Mouse (Mus musculus) left cerebral cortex, adult 8-10 months (tissue): ENCODE data around the gene Cd300lb. TPM values are rescaled to one million over a fixed set of nuclear protein-coding genes. Genes with fewer than 3 reads are reported as not detected.
A peak's percentile ranks its signal among the peaks of the same experiment; 100 is the strongest.

ENCODE experiments used
- DNase-seq, 2 experiments: peaks; one replicate each; pipeline ENCODE4 v3.0.0; 2022; ENCODE audit warnings: low spot score in 2 of 2
- total RNA-seq, 4 experiments: library from RNA; stranded (reverse); gene quantifications; 2 replicates each; pipeline ENCODE4 v1.2.4; 2022

Gene Cd300lb
- total RNA-seq, 4 experiments from 2014 or later, result not detected

DNA sequence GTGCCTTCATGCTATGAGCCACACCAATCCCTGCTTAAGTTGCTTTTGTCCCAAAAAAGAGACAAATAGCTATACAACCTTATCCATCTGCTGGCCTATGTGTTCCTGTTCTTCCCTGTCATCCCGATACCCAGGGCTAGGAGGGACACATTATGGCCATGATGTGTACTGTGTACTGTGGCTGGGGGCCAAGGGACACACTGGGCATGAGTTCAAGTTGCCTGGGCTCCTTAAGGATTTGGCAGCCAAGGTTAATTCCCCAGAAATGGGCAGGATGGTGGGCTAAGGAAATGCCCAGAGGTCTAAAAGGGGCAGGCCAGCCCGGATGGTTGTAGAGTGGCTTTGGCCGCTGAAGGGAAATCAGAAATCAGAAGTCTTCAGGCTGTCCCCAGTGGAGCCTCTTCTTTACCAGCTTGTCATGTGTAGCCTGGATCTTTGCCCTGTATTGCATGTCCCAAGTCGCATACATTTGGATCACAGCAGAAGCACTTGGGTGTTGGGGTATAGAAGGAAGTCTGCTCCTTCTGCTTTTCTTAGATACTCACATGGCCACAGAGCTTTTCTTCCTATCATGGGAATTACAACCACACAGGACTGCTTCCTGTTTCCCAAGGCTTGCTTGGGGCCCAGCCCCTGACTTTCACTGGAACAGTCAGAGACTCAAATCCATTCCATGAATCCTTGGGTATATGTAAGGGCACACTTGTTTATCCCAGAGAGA is 49.6 kb downstream of the Cd300lb start:
- DNase-seq, result no peak

DNA sequence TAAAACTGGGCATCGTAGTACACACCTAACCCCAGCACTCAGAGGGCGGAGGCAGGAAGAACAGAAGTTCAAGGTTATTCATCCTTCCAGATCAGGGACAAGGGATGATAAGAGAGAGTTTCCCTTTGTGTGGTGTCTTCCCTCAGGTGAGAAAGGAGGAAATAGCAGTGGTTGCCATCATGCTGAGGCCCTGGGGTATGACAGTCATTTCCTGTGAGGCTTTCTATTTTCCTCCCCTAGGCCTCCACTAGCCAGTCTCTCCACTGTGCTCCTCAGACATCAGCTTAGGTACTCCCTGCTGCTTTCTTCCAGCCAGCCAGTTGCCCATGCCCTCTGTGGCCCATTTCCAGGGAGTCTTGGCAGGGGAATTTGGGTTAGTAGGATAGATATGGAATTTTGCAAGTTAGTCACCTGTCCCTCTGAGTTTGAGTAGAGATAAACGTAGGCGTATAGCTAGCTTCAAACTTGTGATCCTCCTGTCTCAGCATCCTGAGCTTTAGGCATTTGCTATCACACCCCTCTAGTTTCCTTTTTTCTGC is 50.9 kb downstream of the Cd300lb start:
- no peak for DNase-seq

DNA sequence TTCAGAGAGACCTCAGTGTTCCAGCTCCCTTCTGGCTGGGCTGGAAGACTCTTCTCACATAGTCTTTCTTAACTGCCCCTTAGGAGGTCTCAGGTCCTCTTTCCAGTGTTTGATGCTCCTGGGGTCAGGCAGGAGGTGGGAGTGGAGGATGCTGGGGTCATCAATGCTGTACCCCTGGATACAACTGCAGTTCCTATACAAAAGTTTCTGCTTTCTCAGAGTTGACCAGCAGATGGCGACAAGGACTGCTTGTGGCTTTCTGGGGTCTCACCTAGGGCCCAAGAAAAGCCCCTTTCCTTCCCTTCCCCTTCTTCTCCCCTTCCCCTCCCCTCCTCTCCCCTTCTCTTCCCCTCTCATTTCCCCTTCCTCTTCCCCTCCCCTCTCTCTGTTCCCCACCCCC is 53.6 kb downstream of the Cd300lb start:
- no peak for DNase-seq

DNA sequence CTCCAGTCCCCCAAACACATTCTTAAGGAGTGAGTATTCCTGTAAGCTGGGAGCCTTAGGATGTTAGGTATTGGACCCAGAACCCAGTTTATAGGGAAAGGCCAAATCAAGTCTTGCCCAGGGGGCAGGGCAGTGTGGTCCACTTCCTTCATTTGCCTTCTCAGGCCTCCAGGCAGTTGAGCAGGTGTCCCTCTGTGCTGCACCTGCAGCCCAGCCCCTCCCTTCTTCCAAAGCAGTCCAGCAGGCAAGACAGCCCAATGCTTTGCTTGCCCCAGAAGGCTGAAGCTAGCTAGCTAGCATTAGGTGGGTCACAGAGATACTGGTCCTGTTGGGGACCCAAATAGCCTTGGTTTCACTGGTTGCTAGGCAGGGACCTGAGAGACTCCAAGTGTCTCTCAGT is 54.0 kb downstream of the Cd300lb start:
- no peak for DNase-seq

DNA sequence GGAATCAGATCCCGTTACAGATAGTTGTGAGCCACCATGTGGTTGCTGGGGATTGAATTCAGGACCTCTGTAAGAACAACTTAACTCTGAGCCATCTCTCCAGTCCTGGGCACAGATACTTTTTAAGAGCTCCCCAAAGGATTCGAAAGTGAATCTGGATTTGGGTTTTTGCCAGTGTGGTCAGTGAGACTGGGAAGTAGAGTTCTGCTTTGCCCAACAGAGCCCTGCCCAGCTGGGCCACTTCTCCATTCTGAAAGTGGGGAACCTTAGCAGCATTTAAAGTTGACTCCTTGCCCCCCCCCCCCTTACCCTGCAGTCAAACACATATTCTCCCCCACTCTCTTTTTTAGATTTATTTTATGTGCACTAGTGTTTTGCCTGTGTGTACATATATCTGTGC is 54.5 kb downstream of the Cd300lb start:
- no peak for DNase-seq

DNA sequence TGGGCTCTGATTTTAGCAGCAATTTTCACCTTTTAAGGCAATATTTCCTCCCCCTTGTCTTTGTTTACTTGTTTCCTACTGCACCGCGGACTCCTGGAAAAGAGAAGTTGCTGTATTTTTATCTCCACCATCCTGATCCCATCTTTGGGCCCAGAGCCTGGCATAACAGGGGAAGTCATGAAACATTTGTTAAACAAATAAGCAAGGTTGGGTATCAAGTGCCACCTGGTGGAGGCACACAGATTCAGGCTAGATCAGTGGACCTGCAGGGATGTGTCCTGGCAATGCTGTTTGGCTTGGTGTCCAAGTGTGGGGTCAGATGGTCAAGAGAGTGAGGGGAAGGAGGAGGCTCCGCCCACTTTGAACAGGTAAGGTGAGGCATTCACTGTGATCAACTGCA is 57.0 kb downstream of the Cd300lb start:
- DNase-seq, result peak in 1 of 2 experiments; percentile 30

DNA sequence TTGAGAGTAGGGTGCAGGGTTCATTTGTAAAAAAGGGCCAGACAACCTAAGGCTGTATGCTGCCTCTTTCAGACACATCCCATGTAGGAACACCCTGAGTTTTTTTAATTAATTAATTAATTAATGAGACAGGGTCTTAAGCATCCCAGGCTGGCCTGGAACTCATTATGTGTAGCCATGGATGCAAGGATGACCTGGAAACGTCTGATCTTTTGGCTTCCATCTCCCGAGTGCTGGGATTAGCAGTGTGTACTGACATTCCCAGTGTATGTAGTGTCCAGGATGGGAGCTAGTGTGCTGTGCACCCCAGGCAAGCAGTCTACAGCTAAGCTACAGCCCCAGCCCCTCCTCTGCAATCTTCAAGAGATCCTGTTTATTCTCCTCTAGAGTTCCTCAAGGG is 57.6 kb downstream of the Cd300lb start:
- DNase-seq, result no peak

DNA sequence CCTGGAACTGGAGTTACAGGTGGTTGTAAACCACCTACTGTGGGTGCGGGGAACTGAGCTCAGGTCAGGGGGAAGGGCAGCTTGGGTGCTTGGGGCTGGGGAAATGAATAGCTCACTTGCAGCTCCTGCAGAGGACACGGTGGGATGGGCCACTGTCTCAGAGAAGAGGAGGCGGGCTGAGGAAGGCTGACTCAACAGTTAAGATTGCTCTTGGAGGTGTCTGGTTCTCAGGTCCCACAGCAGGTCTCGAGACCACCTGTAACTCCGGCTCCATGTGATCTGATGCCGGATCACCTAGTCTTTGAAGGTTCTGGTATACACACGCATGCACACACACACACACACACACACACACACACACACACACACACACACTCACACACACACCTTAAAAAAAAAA is 58.0 kb downstream of the Cd300lb start:
- DNase-seq, result no peak

DNA sequence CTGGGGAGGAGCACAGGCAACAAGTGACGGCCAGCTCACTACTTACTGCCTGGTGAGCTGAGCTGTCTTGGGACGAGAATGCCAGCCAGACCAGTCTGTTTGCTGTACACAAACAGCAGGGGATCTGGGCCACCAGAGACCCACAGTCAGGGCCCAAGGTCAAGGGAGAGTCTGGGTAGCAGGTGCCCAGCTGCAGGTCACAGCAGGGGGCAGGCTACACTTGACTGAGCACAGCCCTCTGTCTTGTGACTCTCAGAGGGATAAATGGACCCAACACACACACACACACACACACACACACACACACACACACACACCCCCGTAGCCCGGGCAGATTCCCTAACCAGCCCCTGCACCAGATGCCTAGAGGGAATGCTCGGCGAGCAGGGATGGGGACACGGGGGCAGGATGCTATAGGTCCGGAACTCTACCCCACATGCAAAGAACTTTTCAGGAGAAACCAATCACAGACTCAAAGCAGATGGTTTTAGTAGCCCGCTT is 58.8 kb downstream of the Cd300lb start:
- no peak for DNase-seq

DNA sequence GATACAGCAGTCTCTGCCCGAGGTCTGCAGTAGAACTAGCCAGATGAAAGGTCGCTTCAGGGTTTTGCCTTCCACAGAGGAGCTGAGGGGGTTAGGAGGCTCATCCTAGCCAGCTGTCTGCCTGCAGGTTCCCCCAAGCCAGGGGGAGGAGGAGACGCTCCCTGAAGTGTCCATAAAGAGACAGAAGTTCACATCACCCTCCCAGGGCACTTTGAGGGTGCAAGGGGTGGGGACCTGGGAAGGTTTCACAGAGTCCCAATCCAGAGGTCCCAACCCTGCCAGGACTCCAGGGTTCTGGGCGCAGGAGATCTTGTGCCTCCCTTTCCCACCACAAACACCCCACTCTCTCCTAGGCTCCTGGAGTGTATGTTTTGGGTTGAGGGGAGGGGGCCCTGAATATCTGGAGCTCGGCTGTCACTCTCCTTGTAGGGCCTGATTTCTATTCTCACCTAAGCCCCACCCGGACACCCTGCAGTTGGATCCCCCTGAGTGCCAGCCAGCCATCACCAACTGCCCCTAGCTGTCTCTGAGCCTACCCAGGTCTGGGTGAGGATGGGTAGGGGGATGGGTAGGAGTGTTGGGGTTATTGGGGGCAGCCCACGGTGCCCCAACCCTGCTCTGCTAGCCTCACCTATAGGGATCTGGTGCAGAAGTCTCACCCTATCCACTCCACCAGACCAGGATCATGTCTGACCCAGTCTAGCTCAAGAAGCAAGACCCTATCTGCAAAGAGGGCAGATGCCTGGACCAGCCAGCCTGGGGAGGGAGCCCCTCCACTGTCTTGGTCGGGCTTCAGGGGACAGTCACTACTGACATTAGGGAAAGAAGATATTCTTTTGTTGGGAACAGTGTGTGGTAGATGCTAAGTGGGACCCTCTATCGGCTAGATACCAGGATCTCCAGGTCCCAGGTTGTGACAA is 59.7 kb downstream of the Cd300lb start:
- no peak for DNase-seq

DNA sequence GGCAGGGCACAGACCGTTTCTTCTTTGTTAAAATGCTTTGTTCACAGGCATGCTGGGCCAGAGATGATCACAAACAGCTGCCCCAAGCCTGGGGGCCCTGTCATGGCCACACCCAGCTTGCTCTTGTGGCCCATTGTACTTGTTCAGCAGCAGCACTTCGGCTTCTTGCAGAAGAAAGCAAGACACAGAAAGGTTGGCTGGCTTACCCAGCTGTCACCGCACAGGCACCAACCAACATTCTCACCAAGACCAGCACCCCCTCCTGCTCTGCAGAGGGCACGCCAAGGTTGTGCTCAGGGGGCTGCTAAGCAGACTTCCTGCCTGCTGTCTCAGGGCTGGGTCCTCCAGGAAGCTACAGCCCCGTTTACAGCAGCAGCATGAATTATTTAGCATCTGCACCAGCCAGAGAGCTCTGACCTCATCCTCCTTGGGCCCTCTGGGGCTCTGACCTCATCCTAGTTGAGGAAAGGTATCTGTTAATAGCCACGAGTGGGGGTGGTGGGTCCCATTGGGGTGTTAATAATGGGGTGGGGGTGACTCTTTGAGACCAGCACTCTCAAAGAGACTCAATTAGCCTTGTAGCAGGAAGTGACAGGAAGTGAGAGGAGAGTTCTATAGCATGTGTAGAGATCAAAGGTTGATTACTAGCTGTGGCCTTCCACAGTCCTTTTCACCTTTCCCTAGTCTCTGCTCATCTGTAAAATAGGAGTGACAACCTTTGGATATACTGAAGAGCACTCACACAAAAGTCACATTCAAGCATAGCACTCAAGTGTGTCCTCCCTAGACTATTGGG is 61.0 kb downstream of the Cd300lb start:
- DNase-seq, result no peak

Other genes starting within 250 kb of the Cd300lb start
- gene Dnaic2, start 207.0 kb downstream of the Cd300lb start, total RNA-seq, result 1 to 10 TPM; 1.7 to 3.0 (median 2.5) TPM
- 1 to 10 TPM; 2.4 to 3.4 (median 3.1) TPM for gene Kif19a, start 169.0 kb downstream of the Cd300lb start, total RNA-seq
- 10 to 100 TPM; 21.5 to 28.4 (median 23.1) TPM for gene Btbd17, start 138.4 kb downstream of the Cd300lb start, total RNA-seq
- not detected for gene Gpr142, start 135.5 kb downstream of the Cd300lb start, total RNA-seq
- gene Gprc5c, start 83.2 kb downstream of the Cd300lb start, total RNA-seq, result 1 to 10 TPM; 4.6 to 5.6 (median 5.4) TPM
- gene Cd300a, start 44.3 kb downstream of the Cd300lb start, total RNA-seq, result under 1 TPM; 0.40 to 0.87 (median 0.73) TPM
- not detected for gene Cd300c, start 34.8 kb upstream of the Cd300lb start, total RNA-seq
- under 1 TPM in 2 of 4 experiments, not detected in 2; 0.21 to 0.46 TPM for gene Cd300ld, start 55.5 kb upstream of the Cd300lb start, total RNA-seq
- 10 to 100 TPM in 2 of 4 experiments, 1 to 10 TPM in 2; 3.7 to 15.1 (median 8.1) TPM for gene Cd300c2, start 67.5 kb upstream of the Cd300lb start, total RNA-seq
- gene Cd300ld2, start 81.8 kb upstream of the Cd300lb start, total RNA-seq, result not detected
- 1 to 10 TPM in 2 of 4 experiments, under 1 TPM in 1, not detected in 1; 0.46 to 1.6 (median 1.1) TPM for gene Cd300ld4, start 92.6 kb upstream of the Cd300lb start, total RNA-seq
- 1 to 10 TPM; 1.1 to 2.3 (median 1.2) TPM for gene Cd300ld5, start 103.4 kb upstream of the Cd300lb start, total RNA-seq
- 1 to 10 TPM in 2 of 4 experiments, not detected in 2; 1.3 to 2.8 TPM for gene Cd300ld3, start 114.0 kb upstream of the Cd300lb start, total RNA-seq
- gene Cd300e, start 127.8 kb upstream of the Cd300lb start, total RNA-seq, result under 1 TPM; 0.16 to 0.74 (median 0.44) TPM
- 1 to 10 TPM; 3.3 to 6.1 (median 4.8) TPM for gene Rab37, start 157.0 kb upstream of the Cd300lb start, total RNA-seq
- gene Cd300lf, start 199.6 kb upstream of the Cd300lb start, total RNA-seq, result 1 to 10 TPM in 2 of 4 experiments, under 1 TPM in 2; 0.30 to 2.6 (median 0.83) TPM
- 10 to 100 TPM; 63.4 to 73.8 (median 67.8) TPM for gene Slc9a3r1, start 229.0 kb upstream of the Cd300lb start, total RNA-seq